Mouse (Mus musculus): ENCODE measurements around the gene Fbxo8. TPM values are rescaled to one million over a fixed set of nuclear protein-coding genes. Genes with fewer than 3 reads are reported as not detected.

The Fbxo8 gene
- polyA plus RNA-seq (2012; rRNA removed) (7.7 and 9.6 TPM in 2 replicates), polyA plus RNA-seq (2014; fragmentation: Nextera tagmentation; extraction: Ambion mirVana) (42.1 and 46.1 TPM in 2 replicates)

DNA sequence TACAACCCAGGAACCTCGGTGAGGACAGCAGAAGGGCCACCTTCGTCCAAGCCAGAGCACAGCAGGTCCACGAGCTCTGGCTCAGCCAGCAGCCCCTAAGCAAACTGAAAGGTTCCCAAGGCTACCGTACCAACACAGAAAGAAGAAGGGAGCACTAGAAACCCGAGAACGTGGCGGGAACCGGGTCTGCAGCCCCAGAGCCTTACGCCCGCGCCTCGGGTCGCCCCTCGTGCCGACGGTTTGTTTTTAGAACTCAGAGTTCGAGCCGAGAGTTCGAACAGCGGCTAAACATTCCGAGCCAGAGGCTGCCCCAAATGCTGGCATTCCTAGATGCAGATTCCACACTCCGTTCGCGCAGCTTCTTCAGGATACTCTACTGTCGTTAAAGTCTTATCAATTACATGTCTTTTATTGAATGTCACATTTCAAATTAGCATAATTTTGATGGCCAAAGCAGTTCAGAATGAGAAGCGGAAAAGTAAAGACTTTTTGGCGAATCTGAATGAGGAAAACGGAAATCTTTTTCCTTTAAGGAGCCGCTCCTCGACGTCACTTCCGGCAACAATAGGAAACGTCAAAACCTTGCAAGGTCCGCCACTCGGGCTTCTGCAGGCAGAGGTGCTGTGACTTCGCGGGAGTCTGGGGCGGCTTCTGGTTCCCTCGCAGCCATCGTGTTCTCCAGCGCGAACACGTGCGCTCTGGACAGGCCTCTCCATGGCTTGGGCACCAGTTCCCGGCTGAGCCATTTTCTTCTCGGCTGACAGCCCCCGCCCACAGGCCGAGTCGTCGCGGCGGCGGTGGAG is at the start of gene Fbxo8, which contains the start of gene Cep44:
TSS of gene Fbxo8 (plus strand) at position 533 of the 803 bp plus-strand sequence.
TSS of gene Cep44 (minus strand) at position 490 of the 803 bp plus-strand sequence.
- DNase-seq (ENCODE audit: low read depth in 3 of 3, low spot score in 3 of 3) = peak; percentile 64 to 88 (median 65)
- under 1% methylated on average over 53 of the region's 53 CpGs for WGBS (ENCODE audit: insufficient replicate concordance)
- Histone ChIP-seq H3K36me3 (replicated peaks; ENCODE audit: control insufficient read depth, insufficient read depth, low read depth) (no peaks in the 10 kb centered on the region), H3K9ac (replicated peaks) (peak within 1 kb of the TSS; percentile 96), H3K4me1 (replicated peaks; ENCODE audit: control insufficient read depth in 2 of 2, insufficient read depth in 2 of 2, low read length in 1 of 2) (peaks cover 8% of the 10 kb centered on the region in 2 experiments), H3K4me3 (ENCODE audit: insufficient read depth in 1 of 2, low read depth in 2 of 2, low read length in 2 of 2) (peak within 1 kb of the TSS; percentile 91), H3K27ac (peak within 1 kb of the TSS; percentile 65), H3K4me2 (ENCODE audit: low read depth) (peak within 1 kb of the TSS; percentile 95), H3K9me3 (ENCODE audit: control insufficient read depth, low read length) (no peaks in the 10 kb centered on the region), H3K27me3 (ENCODE audit: control insufficient read depth, insufficient read depth, low read length) (no peaks in the 10 kb centered on the region)
- TF ChIP-seq EP300 (IDR thresholded peaks at IDR 0.05; ENCODE audit: low read depth) (peak; percentile 45; the same call in 1 of the 2 replicates), CTCF (IDR thresholded peaks at IDR 0.05; ENCODE audit: low read depth) (no peak)
- ATAC-seq (ENCODE audit: insufficient read depth) = peak; percentile 86

DNA sequence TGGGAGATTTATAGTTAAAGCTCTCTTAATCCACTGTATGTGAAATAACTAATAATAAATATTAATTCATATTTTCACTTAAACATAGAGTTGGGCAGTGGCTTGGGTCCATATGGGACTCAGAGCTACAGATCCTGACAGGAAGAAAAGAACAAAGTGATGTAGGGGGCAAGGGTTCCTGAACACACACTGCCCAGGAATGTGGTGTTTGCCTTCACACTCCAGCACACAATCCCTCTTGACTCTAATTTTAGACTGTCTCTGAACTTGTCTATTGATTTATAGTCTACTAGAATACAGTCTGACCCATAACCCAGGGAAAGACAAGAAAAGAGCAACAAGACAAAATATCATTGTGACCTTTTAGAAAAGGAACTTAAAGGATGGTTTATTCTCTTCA is 49.0 kb upstream of the Fbxo8 start:
- ATAC-seq (ENCODE audit: insufficient read depth) (no peak), DNase-seq (ENCODE audit: low read depth in 3 of 3, low spot score in 3 of 3) (no peak)
- H3K27ac ChIP-seq = no peak overlapping the region
- H3K36me3 ChIP-seq (replicated peaks; ENCODE audit: control insufficient read depth, insufficient read depth, low read depth) = no peaks in the 10 kb centered on the region
- H3K4me3 ChIP-seq (ENCODE audit: insufficient read depth in 1 of 2, low read depth in 2 of 2, low read length in 2 of 2) = no peak overlapping the region
- no peaks in the 10 kb centered on the region for H3K27me3 ChIP-seq (ENCODE audit: control insufficient read depth, insufficient read depth, low read length)
- no peak overlapping the region for H3K9ac ChIP-seq (replicated peaks)
- H3K4me2 ChIP-seq (ENCODE audit: low read depth) = no peak overlapping the region
- no peaks in the 10 kb centered on the region for H3K9me3 ChIP-seq (ENCODE audit: control insufficient read depth, low read length)
- TF ChIP-seq EP300 (IDR thresholded peaks at IDR 0.05; ENCODE audit: low read depth) (no peak), CTCF (IDR thresholded peaks at IDR 0.05; ENCODE audit: low read depth) (no peak)
- H3K4me1 ChIP-seq (replicated peaks; ENCODE audit: control insufficient read depth in 2 of 2, insufficient read depth in 2 of 2, low read length in 1 of 2) = no peaks in the 10 kb centered on the region

DNA sequence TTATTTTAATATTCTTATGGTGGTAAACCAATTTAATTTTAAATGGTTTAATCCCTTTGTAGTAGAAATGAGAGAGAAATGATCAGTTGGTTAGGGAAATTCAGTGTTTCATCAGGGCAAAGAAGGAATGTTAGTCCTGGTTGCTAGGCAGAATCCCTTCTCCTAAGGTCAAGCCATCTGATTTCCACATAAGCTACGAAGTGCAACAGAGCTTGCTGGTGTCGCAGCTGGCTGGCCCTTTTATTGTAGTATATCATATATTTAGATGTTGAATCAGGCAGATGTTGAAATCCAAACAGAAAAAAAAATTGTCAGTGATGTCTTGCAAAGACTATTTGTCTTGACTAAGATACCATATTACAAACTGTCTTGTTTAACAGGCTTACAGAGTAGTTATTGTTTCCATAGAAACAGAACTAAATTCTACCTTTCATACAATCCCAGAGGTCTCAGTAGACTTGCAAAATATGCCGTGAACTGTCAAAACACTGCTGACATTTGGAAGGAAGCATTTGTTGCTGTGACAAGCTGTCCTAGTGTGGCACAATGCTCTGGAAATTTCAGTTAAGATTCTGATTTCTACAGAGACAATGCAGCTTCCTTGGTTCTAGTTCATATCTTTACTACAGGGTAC is 42.5 kb upstream of the Fbxo8 start:
- TF ChIP-seq EP300 (IDR thresholded peaks at IDR 0.05; ENCODE audit: low read depth) (no peak), CTCF (IDR thresholded peaks at IDR 0.05; ENCODE audit: low read depth) (no peak)
- no peak for DNase-seq (ENCODE audit: low read depth in 3 of 3, low spot score in 3 of 3)
- no peaks in the 10 kb centered on the region for H3K9me3 ChIP-seq (ENCODE audit: control insufficient read depth, low read length)
- no peak overlapping the region for H3K9ac ChIP-seq (replicated peaks)
- no peak overlapping the region for H3K4me2 ChIP-seq (ENCODE audit: low read depth)
- no peak overlapping the region for H3K27ac ChIP-seq
- WGBS (ENCODE audit: insufficient replicate concordance) = 51% methylated on average over 3 of the region's 3 CpGs
- no peak overlapping the region for H3K4me3 ChIP-seq (ENCODE audit: insufficient read depth in 1 of 2, low read depth in 2 of 2, low read length in 2 of 2)
- H3K27me3 ChIP-seq (ENCODE audit: control insufficient read depth, insufficient read depth, low read length) = no peaks in the 10 kb centered on the region
- no peaks in the 10 kb centered on the region for H3K4me1 ChIP-seq (replicated peaks; ENCODE audit: control insufficient read depth in 2 of 2, insufficient read depth in 2 of 2, low read length in 1 of 2)
- ATAC-seq (ENCODE audit: insufficient read depth) = no peak
- no peaks in the 10 kb centered on the region for H3K36me3 ChIP-seq (replicated peaks; ENCODE audit: control insufficient read depth, insufficient read depth, low read depth)

DNA sequence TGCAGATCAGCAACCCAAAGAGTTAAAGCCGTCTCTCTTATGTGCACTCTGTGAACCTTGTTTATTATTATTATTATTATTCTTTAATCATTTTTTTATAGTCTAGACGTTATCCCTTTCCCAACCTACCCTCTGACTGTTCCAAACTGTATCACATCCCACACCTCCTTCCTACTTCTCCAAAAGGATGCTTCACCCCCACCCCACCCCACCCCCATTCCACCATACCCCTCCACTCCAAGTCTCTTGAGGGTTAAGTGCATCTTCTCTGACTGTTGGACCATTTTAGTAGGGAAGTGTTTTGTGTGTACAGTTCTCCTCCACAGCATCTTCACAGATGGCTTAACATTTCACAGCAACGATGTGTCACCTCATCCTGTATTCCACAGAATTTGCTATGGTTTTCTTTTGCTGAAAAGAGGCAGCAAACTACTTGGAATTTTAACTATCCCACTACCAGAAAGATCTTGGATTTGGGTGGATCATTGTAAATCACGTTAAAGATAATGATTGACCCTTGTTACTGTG is 41.9 kb upstream of the Fbxo8 start:
- 50% methylated on average over 4 of the region's 4 CpGs for WGBS (ENCODE audit: insufficient replicate concordance)
- TF ChIP-seq EP300 (IDR thresholded peaks at IDR 0.05; ENCODE audit: low read depth) (no peak), CTCF (IDR thresholded peaks at IDR 0.05; ENCODE audit: low read depth) (no peak)

DNA sequence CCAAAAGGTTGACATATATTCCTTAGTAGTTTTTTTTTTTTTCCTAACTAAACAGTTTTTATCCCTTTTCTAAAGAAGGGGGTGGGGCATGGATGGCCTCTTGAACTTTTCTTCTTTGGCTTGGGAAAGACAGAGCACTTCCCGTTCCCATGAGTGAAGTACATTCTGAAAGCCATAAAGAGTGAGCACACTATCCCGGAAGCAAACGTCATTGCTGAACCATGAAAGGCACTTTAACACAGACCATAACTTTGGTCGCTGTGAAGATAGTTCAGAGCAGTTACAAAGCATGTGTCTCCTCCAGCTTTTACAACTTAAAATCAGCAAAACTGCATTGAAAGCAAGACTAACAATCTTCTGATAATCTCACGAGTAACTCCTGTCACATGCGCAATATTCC is 32.0 kb upstream of the Fbxo8 start:
- 59% methylated on average over 6 of the region's 6 CpGs for WGBS (ENCODE audit: insufficient replicate concordance)
- H3K4me1 ChIP-seq (replicated peaks; ENCODE audit: control insufficient read depth in 2 of 2, insufficient read depth in 2 of 2, low read length in 1 of 2) = no peaks in the 10 kb centered on the region
- TF ChIP-seq CTCF (IDR thresholded peaks at IDR 0.05; ENCODE audit: low read depth) (no peak), EP300 (IDR thresholded peaks at IDR 0.05; ENCODE audit: low read depth) (no peak)
- DNase-seq (ENCODE audit: low read depth in 3 of 3, low spot score in 3 of 3) = no peak
- no peak for ATAC-seq (ENCODE audit: insufficient read depth)
- H3K36me3 ChIP-seq (replicated peaks; ENCODE audit: control insufficient read depth, insufficient read depth, low read depth) = no peaks in the 10 kb centered on the region
- H3K4me2 ChIP-seq (ENCODE audit: low read depth) = no peak overlapping the region
- no peaks in the 10 kb centered on the region for H3K27me3 ChIP-seq (ENCODE audit: control insufficient read depth, insufficient read depth, low read length)
- H3K27ac ChIP-seq = no peak overlapping the region
- H3K9me3 ChIP-seq (ENCODE audit: control insufficient read depth, low read length) = no peaks in the 10 kb centered on the region
- no peak overlapping the region for H3K4me3 ChIP-seq (ENCODE audit: insufficient read depth in 1 of 2, low read depth in 2 of 2, low read length in 2 of 2)
- H3K9ac ChIP-seq (replicated peaks) = no peak overlapping the region

More for the DNA sequence above, 41.9 kb upstream of the Fbxo8 start:
- H3K27me3 ChIP-seq (ENCODE audit: control insufficient read depth, insufficient read depth, low read length) = no peaks in the 10 kb centered on the region
- no peaks in the 10 kb centered on the region for H3K4me1 ChIP-seq (replicated peaks; ENCODE audit: control insufficient read depth in 2 of 2, insufficient read depth in 2 of 2, low read length in 1 of 2)
- H3K9ac ChIP-seq (replicated peaks) = no peak overlapping the region
- no peaks in the 10 kb centered on the region for H3K9me3 ChIP-seq (ENCODE audit: control insufficient read depth, low read length)
- H3K4me2 ChIP-seq (ENCODE audit: low read depth) = no peak overlapping the region
- no peak overlapping the region for H3K4me3 ChIP-seq (ENCODE audit: insufficient read depth in 1 of 2, low read depth in 2 of 2, low read length in 2 of 2)
- H3K27ac ChIP-seq = no peak overlapping the region
- H3K36me3 ChIP-seq (replicated peaks; ENCODE audit: control insufficient read depth, insufficient read depth, low read depth) = no peaks in the 10 kb centered on the region
- ATAC-seq (ENCODE audit: insufficient read depth) (no peak), DNase-seq (ENCODE audit: low read depth in 3 of 3, low spot score in 3 of 3) (no peak)

All from liver, embryonic 14.5 days (tissue).